Mouse (Mus musculus) A20 (cell line): ENCODE data around the gene Fam19a4.
"Not testable (repeated sequence)": the region's sequence is repeated elsewhere in the genome, so short reads cannot be mapped to it uniquely, and the experiment has no call there.

ENCODE experiments used
- DNase-seq: peaks from one replicate; pipeline ENCODE4 v3.0.0-alpha.2; 2011; ENCODE audit warnings: low read depth, low spot score

The Fam19a4 gene

DNA sequence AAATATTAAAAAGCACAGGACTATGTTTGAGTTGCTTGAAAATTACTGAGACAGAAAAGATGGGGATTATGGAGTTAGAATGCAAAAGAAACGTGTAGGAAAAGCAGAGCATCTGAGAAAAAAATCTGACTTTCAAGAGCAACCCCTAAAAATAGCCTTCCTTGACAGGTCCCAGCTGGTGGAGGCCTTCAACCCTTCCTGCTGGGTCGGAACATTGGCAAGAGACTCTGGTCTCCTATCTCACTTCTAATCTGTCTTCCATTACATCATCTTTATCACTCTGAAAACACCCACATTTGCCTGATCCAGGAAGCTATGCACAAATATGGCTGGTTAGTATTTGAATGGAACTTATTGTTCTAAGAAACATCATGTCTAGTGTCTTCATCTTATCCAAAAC is 115.4 kb downstream of the Fam19a4 start:
- no peak for DNase-seq

GRCm38 (mm10) chr6:96935776-96936175 is 124.4 kb downstream of the Fam19a4 start:
- no peak for DNase-seq

DNA sequence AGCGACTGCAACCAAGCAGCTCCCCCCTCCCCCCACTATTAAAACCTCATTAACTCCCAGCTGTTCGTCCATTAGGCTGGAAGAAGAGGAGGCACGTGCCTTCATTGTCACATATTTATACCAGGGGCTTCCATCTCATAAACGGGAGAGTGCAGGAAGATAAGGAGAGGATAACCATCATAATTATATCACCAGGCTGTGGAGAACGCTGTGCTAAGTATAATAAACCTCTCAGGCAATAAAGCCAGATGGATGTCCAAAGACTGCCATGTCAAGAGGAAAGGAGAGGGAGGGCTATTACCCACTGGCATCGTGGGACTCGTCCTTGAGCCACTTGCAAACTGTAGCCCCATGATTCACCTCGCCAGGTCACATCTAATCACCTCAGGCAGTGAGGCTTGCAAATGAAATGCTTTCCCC is 151.1 kb downstream of the Fam19a4 start:
- DNase-seq = no peak

DNA sequence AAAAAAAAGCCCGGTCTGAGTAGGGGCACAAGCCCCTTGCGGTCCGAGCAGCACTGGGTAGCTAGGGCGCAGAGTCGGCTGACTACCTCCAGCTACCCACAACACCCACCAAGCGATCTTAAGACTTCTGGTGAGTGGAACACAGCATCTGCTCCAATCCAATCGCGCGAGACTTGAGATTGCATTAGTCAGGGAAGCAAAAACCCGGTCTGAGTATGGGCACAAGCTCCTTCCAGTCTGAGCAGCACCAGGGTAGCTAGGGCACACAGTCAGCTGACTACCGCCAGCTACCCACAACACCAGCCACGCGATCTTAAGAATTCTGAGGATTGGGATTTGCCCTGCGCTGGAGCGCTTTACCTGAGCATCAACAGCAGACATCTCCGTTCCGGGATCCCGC is 183.1 kb downstream of the Fam19a4 start:
- not testable (repeated sequence) for DNase-seq

DNA sequence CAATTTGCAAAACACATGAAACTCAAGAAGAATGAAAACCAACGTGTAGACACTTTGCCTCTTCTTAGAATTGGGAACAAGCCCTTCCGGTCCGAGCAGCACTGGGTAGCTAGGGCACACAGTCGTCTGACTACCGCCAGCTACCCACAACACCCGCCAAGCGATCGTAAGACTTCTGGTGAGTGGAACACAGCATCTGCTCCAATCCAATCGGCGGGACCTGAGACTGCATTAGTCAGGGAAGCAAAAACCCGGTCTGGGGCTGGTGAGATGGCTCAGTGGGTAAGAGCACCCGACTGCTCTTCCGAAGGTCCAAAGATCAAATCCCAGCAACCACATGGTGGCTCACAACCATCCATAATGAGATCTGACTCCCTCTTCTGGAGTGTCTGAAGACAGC is 183.6 kb downstream of the Fam19a4 start:
- DNase-seq = not testable (repeated sequence)

GRCm38 (mm10) chr6:96853065-96853464 is 207.1 kb downstream of the Fam19a4 start:
- no peak for DNase-seq

GRCm38 (mm10) chr6:96843944-96844343 is 216.3 kb downstream of the Fam19a4 start:
- DNase-seq = no peak

GRCm38 (mm10) chr6:96840634-96841033 is 219.6 kb downstream of the Fam19a4 start:
- no peak for DNase-seq

- no peak for DNase-seq
Observed at GRCm38 (mm10) chr6:96826626-96827025, 233.6 kb downstream of the Fam19a4 start.

DNA sequence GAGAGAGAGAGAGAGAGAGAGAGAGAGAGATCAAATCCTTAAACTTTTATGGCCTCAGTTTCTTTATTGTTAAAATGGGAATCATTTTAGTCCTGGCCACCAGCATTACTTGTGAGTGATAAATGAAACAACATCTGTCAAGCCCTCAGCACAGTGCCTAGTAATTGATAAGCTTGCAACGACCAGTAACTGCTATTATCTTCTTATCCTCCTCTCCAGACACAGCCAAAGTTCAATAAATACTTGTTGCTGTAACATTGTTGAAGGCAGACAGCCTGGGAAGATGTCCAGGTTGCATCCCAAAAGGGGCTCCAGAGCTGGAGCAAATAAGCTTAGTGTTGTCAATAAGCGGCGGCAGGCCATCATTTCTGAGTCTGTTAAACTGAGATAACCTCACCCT is 257.2 kb downstream of the Fam19a4 start:
- no peak for DNase-seq

DNA sequence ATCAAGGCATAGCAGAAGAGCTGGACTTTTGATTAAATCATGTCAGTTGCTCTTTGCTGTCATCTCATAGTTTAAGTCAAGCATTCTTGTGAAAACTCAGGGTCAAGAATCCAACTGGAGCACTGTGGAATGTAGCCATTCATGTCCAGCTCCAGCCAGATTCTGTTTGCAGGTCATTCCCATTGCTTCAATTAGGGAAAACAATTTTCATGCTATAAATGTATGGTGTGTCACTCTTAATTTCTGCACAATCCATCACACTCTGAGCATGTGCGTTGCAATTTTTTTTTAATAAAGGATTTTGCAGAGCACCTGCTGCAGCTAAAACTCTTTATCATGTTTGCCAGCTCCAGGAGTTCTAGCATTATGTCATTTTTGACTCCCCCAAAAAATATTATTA is 261.5 kb downstream of the Fam19a4 start:
- no peak for DNase-seq

- no peak for DNase-seq
Observed at GRCm38 (mm10) chr6:96797451-96797850, 262.8 kb downstream of the Fam19a4 start.
